Mouse (Mus musculus) embryonic fibroblast, embryonic 13.5 days (primary cell): ENCODE results near the gene Ankrd26. TPM values are rescaled to one million over a fixed set of nuclear protein-coding genes. Genes with fewer than 3 reads are reported as not detected.
A peak's percentile ranks its signal among the peaks of the same experiment; 100 is the strongest.
"Not testable (repeated sequence)": the region's sequence is repeated elsewhere in the genome, so short reads cannot be mapped to it uniquely, and the experiment has no call there.

Experiments
- H3K27ac ChIP-seq: 2 replicates; pipeline ENCODE4 v1.5.1; 2012; ENCODE audit warnings: low read length, control low read depth, inconsistent platforms; ENCODE audit not compliant: insufficient read depth
- H3K4me1 ChIP-seq: 2 replicates; pipeline ENCODE4 v1.6.1; 2011; ENCODE audit warnings: low read length; ENCODE audit not compliant: control insufficient read depth, insufficient read depth
- H3K4me3 ChIP-seq: 2 replicates; pipeline ENCODE4 v1.5.1; 2011; ENCODE audit warnings: mild to moderate bottlenecking, control low read depth, low read length; ENCODE audit not compliant: insufficient read depth
- CTCF ChIP-seq: IDR thresholded peaks from 2 replicates; pipeline ENCODE4 v1.5.1; 2011; ENCODE audit warnings: mild to moderate bottlenecking, control low read depth, low read length, moderate library complexity, borderline replicate concordance; ENCODE audit not compliant: insufficient read depth
- POLR2A ChIP-seq: IDR thresholded peaks from 2 replicates; pipeline ENCODE4 v1.6.1; 2011; ENCODE audit warnings: low read depth, mild to moderate bottlenecking, control low read depth, low read length, moderate library complexity
- polyA plus RNA-seq: library from polyadenylated mRNA; stranded (reverse); fragments of >200 nt; gene quantifications from 2 replicates; pipeline ENCODE4 v1.2.4, GENCODE M21; 2011; ENCODE audit warnings: low read depth; ENCODE audit not compliant: missing spikeins, insufficient read length

Ankrd26 gene
- polyA plus RNA-seq, 1 experiment: 6.9 TPM

DNA sequence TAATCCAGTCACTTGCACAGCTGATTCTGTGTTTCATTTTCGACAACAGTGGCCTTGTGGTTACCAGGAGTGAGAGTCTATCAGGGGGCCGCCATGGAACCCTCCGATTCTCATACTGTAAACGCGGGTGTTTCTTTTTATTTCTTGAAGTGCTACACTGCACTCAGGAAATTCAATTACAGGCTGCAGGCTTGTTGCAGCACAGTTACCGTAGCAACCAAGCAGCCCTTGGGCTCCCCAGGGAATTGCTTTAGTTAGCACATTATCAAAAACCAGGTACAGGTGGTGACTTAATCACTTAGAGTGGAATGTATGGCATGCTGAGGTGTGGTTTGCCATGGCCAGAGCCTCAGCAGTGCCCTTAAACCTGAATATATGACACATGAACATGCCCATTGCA, 12.3 kb upstream of the Ankrd26 start:
- Histone ChIP-seq H3K27ac (no peak overlapping the region), H3K4me1 (no peaks in the 10 kb centered on the region), H3K4me3 (no peak overlapping the region)
- no peak for TF ChIP-seq POLR2A
- no peak for TF ChIP-seq CTCF

- Histone ChIP-seq H3K4me3 (no peak overlapping the region), H3K27ac (no peak overlapping the region), H3K4me1 (peaks cover 4% of the 10 kb centered on the region)
- TF ChIP-seq POLR2A (no peak), CTCF (no peak)
Observed at GRCm38 (mm10) chr6:118567816-118568215, 5.8 kb upstream of the Ankrd26 start.

- TF ChIP-seq CTCF (no peak), POLR2A (no peak)
- Histone ChIP-seq H3K4me1 (peaks cover 4% of the 10 kb centered on the region), H3K4me3 (peak overlapping the region; percentile 64), H3K27ac (no peak overlapping the region)
Observed at GRCm38 (mm10) chr6:118561225-118561624, 801 bp downstream of the Ankrd26 start.

DNA sequence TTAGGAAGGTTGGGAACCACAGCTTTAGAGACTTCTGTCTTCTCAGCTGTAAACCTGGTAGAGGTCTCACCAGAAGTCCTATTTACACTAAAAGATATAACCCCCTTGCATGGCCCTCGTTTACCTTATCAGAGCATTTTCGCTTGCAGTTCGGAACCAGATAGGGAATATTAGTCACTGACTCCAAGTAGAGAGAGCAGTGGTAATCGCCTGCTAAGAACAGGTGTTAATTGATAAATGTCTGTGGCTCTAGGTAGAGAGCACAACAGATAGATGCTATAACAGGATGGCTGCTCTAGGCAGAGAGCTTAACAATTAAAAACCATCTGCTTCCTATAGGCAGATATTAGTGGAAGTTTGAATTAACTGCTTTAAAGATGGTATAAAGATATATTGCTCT, 23.4 kb downstream of the Ankrd26 start:
- Histone ChIP-seq H3K4me1 (no peaks in the 10 kb centered on the region), H3K27ac (no peak overlapping the region), H3K4me3 (no peak overlapping the region)
- no peak for TF ChIP-seq POLR2A
- TF ChIP-seq CTCF: no peak

GRCm38 (mm10) chr6:118537201-118537600, 24.8 kb downstream of the Ankrd26 start:
- H3K27ac ChIP-seq, H3K4me3 ChIP-seq: not testable (repeated sequence)

DNA sequence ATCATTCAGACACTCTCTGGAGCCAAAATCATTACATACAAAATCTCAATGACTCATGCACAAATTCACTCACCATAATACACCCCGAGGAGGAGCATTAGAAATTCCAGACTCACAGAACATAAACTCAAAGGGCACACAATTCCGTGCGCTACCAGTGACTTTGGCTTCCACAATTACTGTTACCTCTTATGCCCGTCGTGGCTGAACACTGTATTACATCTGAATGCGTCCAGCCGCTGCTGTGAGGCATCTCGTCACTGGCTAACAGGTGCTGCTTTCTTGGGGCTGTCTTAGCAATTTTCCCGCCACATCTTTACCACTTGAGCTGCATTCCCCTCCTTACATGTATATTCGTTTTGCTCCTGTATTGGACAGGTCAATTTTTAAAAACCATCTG, 26.7 kb downstream of the Ankrd26 start:
- Histone ChIP-seq H3K4me3 (no peak overlapping the region), H3K4me1 (no peaks in the 10 kb centered on the region), H3K27ac (no peak overlapping the region)
- TF ChIP-seq POLR2A (no peak), CTCF (no peak)

More at GRCm38 (mm10) chr6:118537201-118537600, 24.8 kb downstream of the Ankrd26 start:
- H3K4me1 ChIP-seq: not testable (repeated sequence)

DNA sequence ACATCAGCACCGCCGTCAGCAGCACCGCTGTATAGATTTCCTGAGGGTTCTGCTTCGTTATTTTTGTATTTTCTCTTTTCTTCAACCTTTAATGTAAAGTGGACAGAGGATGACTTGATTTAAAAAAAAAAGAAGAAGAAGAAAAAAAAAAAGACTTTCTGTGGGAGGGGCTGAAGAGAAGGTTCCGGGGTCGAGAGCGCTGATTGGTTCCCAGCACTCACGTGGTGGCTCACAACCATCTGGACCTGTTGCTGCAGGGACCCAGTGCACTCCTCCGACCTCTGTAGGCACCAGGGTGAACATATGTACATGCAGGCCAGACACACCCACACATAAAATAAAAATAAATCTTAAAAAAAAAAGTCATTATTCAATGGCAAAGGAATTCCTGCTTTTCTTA, 28.6 kb downstream of the Ankrd26 start:
- Histone ChIP-seq H3K4me3 (no peak overlapping the region), H3K4me1 (no peaks in the 10 kb centered on the region), H3K27ac (no peak overlapping the region)
- TF ChIP-seq POLR2A (no peak), CTCF (no peak)

DNA sequence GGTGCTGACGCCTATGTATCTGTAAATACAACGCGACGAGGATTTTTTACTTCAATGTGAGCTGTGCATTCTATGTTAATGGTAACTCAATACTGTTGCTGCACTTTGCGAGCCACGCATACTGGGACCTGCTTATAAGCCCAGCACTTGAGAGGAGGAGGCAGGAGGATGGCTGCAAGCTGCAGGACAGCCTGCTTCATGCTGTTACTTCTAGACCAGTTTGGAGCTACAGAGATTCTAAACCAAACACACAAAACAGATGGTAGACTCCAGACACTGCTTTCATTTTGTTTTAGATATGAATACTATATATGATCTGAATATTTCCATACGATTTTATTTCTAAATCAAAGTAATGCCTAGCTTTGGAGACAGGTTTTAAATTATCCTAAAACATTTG, 41.4 kb downstream of the Ankrd26 start:
- Histone ChIP-seq H3K27ac (no peak overlapping the region), H3K4me3 (no peak overlapping the region), H3K4me1 (no peaks in the 10 kb centered on the region)
- TF ChIP-seq CTCF (no peak), POLR2A (no peak)

GRCm38 (mm10) chr6:118513335-118514012, 48.6 kb downstream of the Ankrd26 start:
- no peak overlapping the region for H3K4me3 ChIP-seq
- TF ChIP-seq CTCF (no peak), POLR2A (no peak)

GRCm38 (mm10) chr6:118499010-118499409, 63.0 kb downstream of the Ankrd26 start:
- Histone ChIP-seq H3K4me3 (no peak overlapping the region), H3K27ac (no peak overlapping the region), H3K4me1 (no peaks in the 10 kb centered on the region)
- TF ChIP-seq POLR2A: no peak
- no peak for TF ChIP-seq CTCF

More at GRCm38 (mm10) chr6:118513335-118514012, 48.6 kb downstream of the Ankrd26 start:
- Histone ChIP-seq H3K27ac (no peak overlapping the region), H3K4me1 (no peaks in the 10 kb centered on the region)

DNA sequence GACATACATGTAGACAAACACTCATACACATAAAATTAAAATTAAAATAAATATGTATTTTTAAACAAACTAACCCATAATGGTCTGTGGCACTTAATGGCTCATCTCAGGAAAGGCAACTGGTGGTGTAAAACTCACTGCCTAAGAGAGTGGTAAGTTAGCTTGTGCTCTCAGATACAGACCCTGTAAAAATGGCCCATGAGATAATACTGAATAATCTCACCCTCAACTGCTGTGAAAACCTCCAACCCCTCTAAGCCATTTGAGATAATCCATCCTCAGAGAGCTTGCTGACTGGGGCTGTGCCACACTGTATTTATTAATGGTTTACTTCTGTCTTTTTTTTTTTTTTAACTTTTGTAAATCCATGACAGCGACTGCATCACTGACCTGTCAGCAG, 79.9 kb downstream of the Ankrd26 start:
- Histone ChIP-seq H3K4me1 (no peaks in the 10 kb centered on the region), H3K4me3 (no peak overlapping the region), H3K27ac (no peak overlapping the region)
- TF ChIP-seq CTCF: no peak
- no peak for TF ChIP-seq POLR2A
